In the genomic region with DNA sequence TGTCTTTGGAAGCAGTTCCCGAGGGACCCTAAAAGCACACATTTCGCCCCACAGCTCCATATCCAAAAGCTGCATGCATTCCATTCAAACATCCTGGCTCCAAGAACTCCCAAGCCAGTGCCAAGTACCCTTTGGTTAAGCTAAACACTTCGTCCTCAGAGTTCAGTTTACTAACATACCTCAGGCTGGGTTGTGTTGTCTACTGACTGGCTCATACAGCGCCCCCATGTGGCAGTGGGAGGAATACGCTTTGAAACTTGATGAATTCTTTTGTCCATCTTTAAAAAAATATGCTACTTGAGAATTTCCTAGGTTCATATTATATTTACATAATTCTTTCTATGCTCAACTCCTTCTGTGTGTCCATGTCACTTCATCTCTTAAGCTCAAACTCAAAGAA, we compare ENCODE assay signal across 12 mouse cellular contexts. TPM values are rescaled to one million over a fixed set of nuclear protein-coding genes. Genes with fewer than 3 reads are reported as not detected.
DNase-seq lines count a peak whose midpoint lies in the region; ATAC-seq lines count a peak whose summit lies in the region.
"Had no signal": no experiment of that assay in that cellular context is flagged by ENCODE, and none has a peak within 500 bp of the region (broad histone marks: within the 10 kb centered on the region; RNA-seq: fewer than 3 reads in every experiment).

No protein-coding gene starts in this region.

- DNase-seq in adrenal gland, postnatal 14 days, result peak; percentile 27
- DNase-seq in adrenal gland, adult (ENCODE audit: inconsistent age in 2 of 2, low spot score in 1 of 2), result no peak
- DNase-seq in midbrain, embryonic 11.5 days (ENCODE audit: low spot score, missing footprints), result peak; percentile 82
- DNase-seq in midbrain, embryonic 14.5 days, result no peak
- DNase-seq in embryonic facial prominence, embryonic 10.5 days (ENCODE audit: low spot score), result peak; percentile 22
- peak; percentile 16 for DNase-seq in lung, postnatal 25 days (ENCODE audit: low spot score)
- DNase-seq in frontal cortex, adult 2 months (ENCODE audit: extremely low spot score in 1 of 2, low spot score in 1 of 2), result no peak
- DNase-seq: thymus, adult 18-20 months had no signal

- H3K27me3 ChIP-seq in midbrain, embryonic 11.5 days (ENCODE audit: control insufficient read depth, insufficient read depth, low read length), result no peaks in the 10 kb centered on the region
- H3K27me3 ChIP-seq in midbrain, embryonic 14.5 days (ENCODE audit: control insufficient read depth, insufficient read depth, low read length), result no peaks in the 10 kb centered on the region
- no peaks in the 10 kb centered on the region for H3K27me3 ChIP-seq in embryonic facial prominence, embryonic 10.5 days (replicated peaks; ENCODE audit: low read depth, poor library complexity, severe bottlenecking)
- H3K27me3 ChIP-seq: forebrain, embryonic 13.5 days; liver, embryonic 15.5 days had no signal

- 66% methylated on average over 5 of the region's 5 CpGs for WGBS in midbrain, embryonic 11.5 days
- 67% methylated on average over 5 of the region's 5 CpGs for WGBS in midbrain, embryonic 14.5 days
- WGBS in embryonic facial prominence, embryonic 10.5 days, result 63% methylated on average over 5 of the region's 5 CpGs

- no peak for ATAC-seq in midbrain, embryonic 11.5 days (ENCODE audit: low FRiP score)
- ATAC-seq in midbrain, embryonic 14.5 days (ENCODE audit: low FRiP score, low TSS enrichment), result no peak
- ATAC-seq in megakaryocyte-erythroid progenitor cell, adult 5-6 weeks (replicated peaks; ENCODE audit: low FRiP score, low TSS enrichment, poor library complexity, severe bottlenecking), result no peak
- ATAC-seq: forebrain, embryonic 13.5 days had no signal

- no peak overlapping the region for H3K4me3 ChIP-seq in midbrain, embryonic 11.5 days (ENCODE audit: low read depth, low read length)
- no peak overlapping the region for H3K4me3 ChIP-seq in midbrain, embryonic 14.5 days (replicated peaks; ENCODE audit: low read depth, low read length)
- H3K4me3 ChIP-seq in embryonic facial prominence, embryonic 10.5 days, result no peak overlapping the region
- H3K4me3 ChIP-seq: forebrain, embryonic 13.5 days; liver, embryonic 15.5 days had no signal

- H3K36me3 ChIP-seq in midbrain, embryonic 11.5 days (ENCODE audit: control insufficient read depth, insufficient read depth, low read length), result no peaks in the 10 kb centered on the region
- no peaks in the 10 kb centered on the region for H3K36me3 ChIP-seq in midbrain, embryonic 14.5 days (ENCODE audit: control insufficient read depth, insufficient read depth, low read length)
- H3K36me3 ChIP-seq in embryonic facial prominence, embryonic 10.5 days (replicated peaks), result no peaks in the 10 kb centered on the region
- H3K36me3 ChIP-seq: liver, embryonic 15.5 days had no signal

- no peaks in the 10 kb centered on the region for H3K4me1 ChIP-seq in midbrain, embryonic 11.5 days (ENCODE audit: control insufficient read depth, insufficient read depth, low read length)
- no peaks in the 10 kb centered on the region for H3K4me1 ChIP-seq in midbrain, embryonic 14.5 days (ENCODE audit: control insufficient read depth, insufficient read depth, low read length)
- H3K4me1 ChIP-seq in embryonic facial prominence, embryonic 10.5 days, result peaks cover 22% of the 10 kb centered on the region
- H3K4me1 ChIP-seq: forebrain, embryonic 13.5 days had no signal

- no peaks in the 10 kb centered on the region for H3K9me3 ChIP-seq in midbrain, embryonic 11.5 days (ENCODE audit: control insufficient read depth, low read length)
- H3K9me3 ChIP-seq in midbrain, embryonic 14.5 days (ENCODE audit: control insufficient read depth, low read length), result peaks cover 2% of the 10 kb centered on the region; the same call in 1 of the 2 replicates
- H3K9me3 ChIP-seq in embryonic facial prominence, embryonic 10.5 days, result no peaks in the 10 kb centered on the region; the same call in 1 of the 2 replicates
- H3K9me3 ChIP-seq: forebrain, embryonic 13.5 days; liver, embryonic 15.5 days had no signal

- no peak overlapping the region for H3K4me2 ChIP-seq in midbrain, embryonic 11.5 days
- no peak overlapping the region for H3K4me2 ChIP-seq in midbrain, embryonic 14.5 days (ENCODE audit: low read length)
- H3K4me2 ChIP-seq: forebrain, embryonic 13.5 days; liver, embryonic 15.5 days had no signal

- no peak overlapping the region for H3K9ac ChIP-seq in midbrain, embryonic 11.5 days (ENCODE audit: low read length)
- no peak overlapping the region for H3K9ac ChIP-seq in midbrain, embryonic 14.5 days (replicated peaks; ENCODE audit: low read length)
- H3K9ac ChIP-seq: forebrain, embryonic 13.5 days; liver, embryonic 15.5 days had no signal

- H3K27ac ChIP-seq in midbrain, embryonic 11.5 days (ENCODE audit: low read depth, low read length), result no peak overlapping the region
- no peak overlapping the region for H3K27ac ChIP-seq in midbrain, embryonic 14.5 days (replicated peaks; ENCODE audit: low read depth, low read length)
- no peak overlapping the region for H3K27ac ChIP-seq in embryonic facial prominence, embryonic 10.5 days (replicated peaks)
- H3K27ac ChIP-seq: forebrain, embryonic 13.5 days; liver, embryonic 15.5 days had no signal

RNA-seq across cellular contexts. Expression of a gene that starts 25.9 kb away (rescaled TPM):
- 1.3 and 25.3 TPM in 2 replicates for total RNA-seq in adrenal gland, postnatal 14 days (2021)
- polyA plus RNA-seq in midbrain, embryonic 11.5 days (2014; fragmentation: Nextera tagmentation; extraction: Ambion mirVana), result not detected in 2 replicates
- not detected in 2 replicates for polyA plus RNA-seq in midbrain, embryonic 14.5 days (2014; fragmentation: Nextera tagmentation; extraction: Ambion mirVana)
- not detected in 2 replicates for polyA plus RNA-seq in embryonic facial prominence, embryonic 10.5 days (2016; fragmentation: Nextera tagmentation; extraction: Ambion mirVana)
- not detected in 2 replicates for total RNA-seq in megakaryocyte-erythroid progenitor cell, adult 5-6 weeks (2014; fragmentation: Nextera tagmentation)
- not detected in 2 replicates for total RNA-seq in megakaryocyte-erythroid progenitor cell, adult 5-6 weeks (2017)
- 0.16 and 0.19 TPM in 2 replicates for polyA plus RNA-seq in frontal cortex, adult 2 months (2012; rRNA removed)
- total RNA-seq: hematopoietic stem cell, adult 5-6 weeks had no signal

RNA-seq across cellular contexts. Expression of a gene that starts 54.1 kb away (rescaled TPM):
- 2.3 and 5.6 TPM in 2 replicates for total RNA-seq in adrenal gland, postnatal 14 days (2021)
- 0.11 and 0.52 TPM in 2 replicates for polyA plus RNA-seq in midbrain, embryonic 11.5 days (2014; fragmentation: Nextera tagmentation; extraction: Ambion mirVana)
- 1.4 and 1.8 TPM in 2 replicates for polyA plus RNA-seq in midbrain, embryonic 14.5 days (2014; fragmentation: Nextera tagmentation; extraction: Ambion mirVana)
- 0.62 and 1.0 TPM in 2 replicates for polyA plus RNA-seq in embryonic facial prominence, embryonic 10.5 days (2016; fragmentation: Nextera tagmentation; extraction: Ambion mirVana)
- 2.3 and 4.0 TPM in 2 replicates for total RNA-seq in megakaryocyte-erythroid progenitor cell, adult 5-6 weeks (2014; fragmentation: Nextera tagmentation)
- total RNA-seq in megakaryocyte-erythroid progenitor cell, adult 5-6 weeks (2017), result 0.89 and 4.3 TPM in 2 replicates
- 11.1 and 12.3 TPM in 2 replicates for polyA plus RNA-seq in frontal cortex, adult 2 months (2012; rRNA removed)

Comparison
In these comparisons a context has a peak if more than half of its experiments do, and no peak if none do; other contexts are left out.
1. DNase-seq: peak in adrenal gland, postnatal 14 days (single experiment), midbrain, embryonic 11.5 days (single experiment), embryonic facial prominence, embryonic 10.5 days (single experiment) and lung, postnatal 25 days (single experiment); none in adrenal gland, adult (0 of 2), midbrain, embryonic 14.5 days (single experiment) and frontal cortex, adult 2 months (0 of 2).